Mouse (Mus musculus) hematopoietic multipotent progenitor cell, adult 10-12 weeks (in vitro differentiated cells): ENCODE measurements around the gene Atp11b. TPM values are rescaled to one million over a fixed set of nuclear protein-coding genes. Genes with fewer than 3 reads are reported as not detected.

Experiments used
- polyA plus RNA-seq: library from polyadenylated mRNA; stranded (reverse); fragments of >175 nt; gene quantifications from 2 replicates; pipeline ENCODE4 v1.2.3, GENCODE M21; 2012; ENCODE audit warnings: low replicate concordance

The Atp11b gene
- polyA plus RNA-seq, result 38.8 and 79.4 TPM in 2 replicates

DNA sequence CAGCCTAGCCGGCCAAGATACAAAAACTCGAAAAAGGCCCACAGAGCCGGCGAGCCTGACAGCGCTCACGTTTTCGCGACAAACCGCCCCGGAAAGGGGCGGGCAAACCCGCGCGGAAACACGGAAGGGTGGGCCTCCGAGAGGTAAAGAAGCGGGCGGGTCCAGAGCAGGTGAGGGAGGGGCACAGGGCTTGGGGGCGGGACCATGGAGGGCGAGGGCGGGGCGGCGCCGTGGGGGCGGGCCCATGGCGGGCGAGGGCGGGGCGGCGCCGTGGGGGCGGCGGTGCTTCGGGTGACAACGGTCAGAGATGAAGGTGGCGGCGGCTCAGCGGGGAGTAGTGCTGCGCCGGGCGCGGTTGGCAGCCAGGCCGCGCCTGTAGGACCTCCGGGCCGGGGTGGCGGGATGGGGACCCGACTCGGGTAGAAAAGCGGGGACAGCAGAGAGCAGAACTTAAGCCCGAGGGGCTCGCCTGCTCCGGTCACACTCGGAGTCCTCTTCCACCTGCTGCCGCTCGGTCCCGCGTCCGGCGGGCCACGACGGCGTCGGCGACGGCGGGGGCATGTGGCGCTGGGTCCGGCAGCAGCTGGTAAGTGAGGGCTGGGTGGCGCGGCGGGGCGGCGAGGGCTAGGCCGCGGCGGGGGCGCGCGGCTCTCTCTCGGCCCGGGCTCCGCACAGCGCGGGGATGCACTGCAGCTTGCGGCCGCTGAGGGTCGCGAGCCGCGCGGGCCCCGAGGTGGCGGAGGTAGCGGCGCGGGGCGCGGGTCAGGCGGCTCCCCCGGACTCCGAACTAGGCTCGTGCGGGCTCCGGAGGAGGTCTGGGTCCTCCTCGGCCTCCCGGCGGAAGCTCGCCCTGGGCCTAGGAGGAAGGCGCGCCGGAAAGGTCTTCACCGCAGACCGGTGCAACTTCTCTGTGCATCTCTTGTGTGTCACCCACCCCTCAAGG, at the start of gene Atp11b:
TSS of gene Atp11b (plus strand) at position 282 of the 943 bp plus-strand sequence.

Other genes with a start within 250 kb of the Atp11b start
- gene Dcun1d1, start 183.3 kb downstream of the Atp11b start, polyA plus RNA-seq, result 0.99 and 11.4 TPM in 2 replicates
- 2.8 and 3.2 TPM in 2 replicates for gene Mccc1, start 246.6 kb downstream of the Atp11b start, polyA plus RNA-seq